Mouse (Mus musculus): ENCODE data around the gene Awat2.

DNA sequence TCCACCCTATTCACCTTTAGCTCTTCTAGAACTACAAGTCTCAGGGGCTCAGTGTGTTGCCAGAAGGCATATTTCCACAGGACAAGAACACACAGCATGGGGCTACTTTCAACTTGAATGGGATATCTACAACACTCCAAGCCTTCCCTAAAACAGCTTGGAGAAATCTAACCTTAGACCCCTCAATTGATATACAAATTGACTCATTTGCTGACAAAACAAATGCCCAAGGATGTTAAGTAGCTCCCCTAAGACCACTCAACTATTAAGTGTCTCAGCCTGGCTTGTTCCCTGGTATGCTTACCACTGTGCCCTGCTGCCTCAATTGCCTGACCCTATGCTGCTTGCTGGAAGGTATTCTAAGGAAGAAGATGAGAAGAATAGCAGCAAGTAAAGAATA lies 41.6 kb downstream of the Awat2 start:
- TF ChIP-seq CTCF (conservative IDR thresholded peaks at IDR 0.05; ENCODE audit: low read length) (no peak), POU5F1 (IDR thresholded peaks at IDR 0.05; ENCODE audit: borderline replicate concordance, low read length) (no peak), NANOG (IDR thresholded peaks at IDR 0.05; ENCODE audit: borderline replicate concordance, low read length) (peak; percentile 89)
